Mouse (Mus musculus) neural tube, embryonic 11.5 days (tissue): ENCODE measurements around the gene Ckap2l. TPM values are rescaled to one million over a fixed set of nuclear protein-coding genes. Genes with fewer than 3 reads are reported as not detected.

Experiments used
- ATAC-seq: fragments of 200-750 bp; cut with Nextera tagmentation; 2 replicates; pipeline ENCODE4 v1.8.0; 2017; ENCODE audit warnings: moderate number of reproducible peaks, mild to moderate bottlenecking, moderate TSS enrichment, moderate library complexity; ENCODE audit not compliant: insufficient read depth, low FRiP score, low TSS enrichment
- DNase-seq: peaks from one replicate; pipeline ENCODE4 v3.0.0-alpha.2; 2015; ENCODE audit warnings: low spot score
- H3K27ac ChIP-seq: fragments of 300-500 bp; sonication (generic); 2 replicates; pipeline ENCODE4 v1.5.1; 2014; ENCODE audit warnings: low read depth, mild to moderate bottlenecking, low read length
- H3K27me3 ChIP-seq: fragments of 300-500 bp; sonication (generic); 2 replicates; pipeline ENCODE4 v1.6.1; 2014; ENCODE audit warnings: mild to moderate bottlenecking, low read length, mixed read lengths; ENCODE audit not compliant: control insufficient read depth, insufficient read depth
- H3K36me3 ChIP-seq: fragments of 300-500 bp; sonication (generic); 2 replicates; pipeline ENCODE4 v1.6.1; 2014; ENCODE audit warnings: mild to moderate bottlenecking, low read length, moderate library complexity, mixed read lengths; ENCODE audit not compliant: control insufficient read depth, insufficient read depth
- H3K4me1 ChIP-seq: fragments of 300-500 bp; sonication (generic); 2 replicates; pipeline ENCODE4 v1.6.1; 2014; ENCODE audit warnings: low read length, mixed read lengths; ENCODE audit not compliant: control insufficient read depth, insufficient read depth
- H3K4me2 ChIP-seq: fragments of 300-500 bp; sonication (generic); 2 replicates; pipeline ENCODE4 v1.6.1; 2014; ENCODE audit warnings: low read depth, mild to moderate bottlenecking, moderate library complexity
- H3K4me3 ChIP-seq: fragments of 300-500 bp; sonication (generic); 2 replicates; pipeline ENCODE4 v1.5.1; 2014; ENCODE audit warnings: low read depth, low read length
- H3K9ac ChIP-seq: fragments of 300-500 bp; sonication (generic); 2 replicates; pipeline ENCODE4 v1.6.1; 2014; ENCODE audit warnings: mild to moderate bottlenecking, low read length
- H3K9me3 ChIP-seq: fragments of 300-500 bp; sonication (generic); 2 replicates; pipeline ENCODE4 v1.6.1; 2016; ENCODE audit warnings: low read length; ENCODE audit not compliant: control insufficient read depth
- WGBS: fragments of 180-500 bp; shearing (Covaris S2); extraction: QIAGEN DNeasy Blood & Tissue Kit; methylation state at CpG from one replicate; pipeline ENCODE4 v1.1.7; 2014; 5-methylcytosine and 5-hydroxymethylcytosine counted together
- polyA plus RNA-seq: library from polyadenylated mRNA; unstranded; fragments of >200 nt; fragmentation: Nextera tagmentation; extraction: Ambion mirVana; gene quantifications from 2 replicates; pipeline ENCODE4 v1.2.1, GENCODE M21; 2014

Gene Ckap2l
- polyA plus RNA-seq, 1 experiment from 2014 or later, result 74.6 TPM

DNA sequence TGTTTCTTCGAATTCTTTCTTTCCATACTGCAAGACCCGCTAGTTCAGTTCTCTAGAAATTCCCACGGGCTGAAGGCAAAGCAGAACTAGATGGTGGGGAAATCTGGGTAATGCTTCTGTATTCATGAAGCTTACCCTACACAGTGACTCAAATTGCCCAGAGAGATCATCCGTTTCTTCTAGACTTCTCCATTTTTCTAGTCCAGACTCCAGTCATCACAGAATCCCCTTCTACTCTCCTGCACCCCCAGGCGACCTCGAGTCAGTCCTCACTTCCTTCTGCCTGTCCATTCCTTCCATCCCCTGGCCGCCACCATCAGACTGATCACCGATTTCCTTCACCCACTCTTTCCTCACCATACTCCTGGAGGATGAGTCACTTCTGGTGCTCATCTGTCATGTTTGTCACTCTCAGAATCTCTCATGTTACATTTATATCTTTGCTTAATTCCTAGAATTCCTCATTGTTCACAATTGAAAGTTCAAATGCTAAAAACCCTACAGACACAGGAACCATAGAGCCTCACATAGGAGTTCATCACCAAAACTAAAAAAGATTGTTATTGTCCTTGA, 23.1 kb upstream of the Ckap2l start:
- H3K36me3 ChIP-seq, result no peaks in the 10 kb centered on the region
- H3K27ac ChIP-seq, result no peak overlapping the region
- no peak overlapping the region for H3K4me2 ChIP-seq
- H3K27me3 ChIP-seq, result no peaks in the 10 kb centered on the region
- H3K4me3 ChIP-seq, result no peak overlapping the region
- H3K9me3 ChIP-seq, result no peaks in the 10 kb centered on the region
- 81% methylated on average over 8 of the region's 8 CpGs for WGBS
- H3K4me1 ChIP-seq, result no peaks in the 10 kb centered on the region
- no peak overlapping the region for H3K9ac ChIP-seq
- DNase-seq (no peak), ATAC-seq (no peak)

- DNase-seq, result no peak
- no peak for ATAC-seq
- Histone ChIP-seq H3K9me3 (no peaks in the 10 kb centered on the region), H3K4me2 (no peak overlapping the region), H3K27me3 (no peaks in the 10 kb centered on the region), H3K9ac (no peak overlapping the region), H3K36me3 (no peaks in the 10 kb centered on the region), H3K4me1 (no peaks in the 10 kb centered on the region), H3K4me3 (no peak overlapping the region), H3K27ac (no peak overlapping the region)
- 81% methylated on average over 4 of the region's 4 CpGs for WGBS
These were observed 18.8 kb upstream of the Ckap2l start for GRCm38 (mm10) chr2:129315831-129316230.

- DNase-seq, result no peak
- 85% methylated on average over 6 of the region's 6 CpGs for WGBS
- Histone ChIP-seq H3K27me3 (no peaks in the 10 kb centered on the region), H3K36me3 (no peaks in the 10 kb centered on the region), H3K4me1 (no peaks in the 10 kb centered on the region), H3K4me3 (no peak overlapping the region), H3K9me3 (no peaks in the 10 kb centered on the region), H3K9ac (no peak overlapping the region), H3K27ac (no peak overlapping the region), H3K4me2 (no peak overlapping the region)
- no peak for ATAC-seq
These were observed 17.9 kb upstream of the Ckap2l start for GRCm38 (mm10) chr2:129314880-129315279.

- H3K27me3 ChIP-seq, result no peaks in the 10 kb centered on the region
- no peaks in the 10 kb centered on the region for H3K9me3 ChIP-seq
- H3K27ac ChIP-seq, result no peak overlapping the region
- DNase-seq, result no peak
- H3K4me1 ChIP-seq, result no peaks in the 10 kb centered on the region
- no peaks in the 10 kb centered on the region for H3K36me3 ChIP-seq
- no peak overlapping the region for H3K9ac ChIP-seq
- H3K4me3 ChIP-seq, result no peak overlapping the region
- H3K4me2 ChIP-seq, result no peak overlapping the region
- ATAC-seq, result no peak
- 81% methylated on average over 1 of the region's 1 CpGs for WGBS
These were observed 16.9 kb upstream of the Ckap2l start for GRCm38 (mm10) chr2:129313934-129314333.

- Histone ChIP-seq H3K27me3 (no peaks in the 10 kb centered on the region), H3K9me3 (no peaks in the 10 kb centered on the region), H3K9ac (no peak within 1 kb of the TSS), H3K4me2 (no peak within 1 kb of the TSS), H3K27ac (no peak within 1 kb of the TSS), H3K4me3 (no peak within 1 kb of the TSS), H3K36me3 (no peaks in the 10 kb centered on the region), H3K4me1 (no peaks in the 10 kb centered on the region)
- ATAC-seq, result no peak
- DNase-seq, result no peak
- 85% methylated on average over 7 of the region's 7 CpGs for WGBS
These were observed 12.8 kb upstream of the Ckap2l start, which contains the start of gene Il1a for GRCm38 (mm10) chr2:129309836-129310235. Gene Il1a, minus strand, starts transcription at chr2:129309972.

- WGBS, result 75% methylated on average over 4 of the region's 4 CpGs
- Histone ChIP-seq H3K4me3 (no peak overlapping the region), H3K4me1 (no peaks in the 10 kb centered on the region), H3K9ac (no peak overlapping the region), H3K36me3 (no peaks in the 10 kb centered on the region), H3K4me2 (no peak overlapping the region), H3K27ac (no peak overlapping the region), H3K27me3 (no peaks in the 10 kb centered on the region), H3K9me3 (no peaks in the 10 kb centered on the region)
- DNase-seq, result no peak
- ATAC-seq, result no peak
These were observed 9.0 kb upstream of the Ckap2l start for GRCm38 (mm10) chr2:129306020-129306419.

DNA sequence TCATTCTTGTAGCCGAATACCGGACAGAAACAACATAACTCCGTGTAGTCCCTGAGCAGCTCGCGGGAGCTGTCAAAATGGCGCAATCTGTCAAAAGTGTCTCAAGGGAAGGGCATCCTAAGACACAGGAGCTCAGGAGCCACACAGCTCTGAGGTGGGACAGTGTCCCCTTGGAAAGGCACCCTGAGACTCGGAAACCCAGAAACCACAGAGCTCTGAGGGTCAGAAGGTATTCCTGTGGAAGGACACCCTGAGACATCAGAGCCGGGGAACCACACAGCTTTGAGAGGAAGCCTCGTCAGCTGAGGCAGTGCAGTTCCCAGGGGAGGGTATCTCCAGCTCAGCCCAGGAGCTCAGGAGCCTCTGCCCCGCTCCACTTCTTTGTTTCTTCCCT, 574 bp upstream of the Ckap2l start:
- H3K4me3 ChIP-seq, result peak overlapping the region; percentile 60
- H3K36me3 ChIP-seq, result no peaks in the 10 kb centered on the region
- no peaks in the 10 kb centered on the region for H3K27me3 ChIP-seq
- peak overlapping the region; percentile 84 for H3K4me2 ChIP-seq
- H3K4me1 ChIP-seq, result peaks cover 7% of the 10 kb centered on the region; the same call in 1 of the 2 replicates
- ATAC-seq (peak; percentile 62), DNase-seq (peak; percentile 74)
- 4% methylated on average over 10 of the region's 10 CpGs for WGBS
- H3K27ac ChIP-seq, result peak overlapping the region; percentile 91
- peak overlapping the region; percentile 77 for H3K9ac ChIP-seq
- no peaks in the 10 kb centered on the region for H3K9me3 ChIP-seq

GRCm38 (mm10) chr2:129296086-129296485, 926 bp downstream of the Ckap2l start:
- Histone ChIP-seq H3K4me2 (peak overlapping the region; percentile 61), H3K9me3 (no peaks in the 10 kb centered on the region), H3K4me1 (peaks cover 7% of the 10 kb centered on the region; the same call in 1 of the 2 replicates), H3K36me3 (no peaks in the 10 kb centered on the region; the same call in 1 of the 2 replicates), H3K4me3 (peak overlapping the region; percentile 60), H3K9ac (peak overlapping the region; percentile 54), H3K27ac (no peak overlapping the region), H3K27me3 (no peaks in the 10 kb centered on the region)
- DNase-seq (no peak), ATAC-seq (no peak)
- 68% methylated on average over 5 of the region's 5 CpGs for WGBS

DNA sequence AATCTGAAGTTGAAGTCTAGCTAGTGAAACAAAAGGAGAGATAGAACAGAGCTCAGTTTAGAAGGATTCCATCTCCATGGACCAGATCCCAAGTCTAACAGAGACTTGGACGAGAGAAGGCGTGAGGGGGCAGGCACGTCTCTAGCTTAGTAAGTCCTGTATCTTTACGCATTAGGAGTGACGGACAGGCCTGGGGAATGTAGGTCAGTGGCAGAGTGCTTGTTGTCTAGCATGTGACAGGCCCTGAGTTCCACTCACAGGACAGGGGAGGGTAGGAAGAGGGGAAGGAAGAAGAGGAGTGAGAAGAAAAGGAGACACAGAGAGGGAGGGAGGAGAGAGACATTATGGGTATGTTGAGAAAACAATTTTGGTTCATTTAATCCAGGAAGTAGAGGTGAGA, 1.9 kb downstream of the Ckap2l start:
- Histone ChIP-seq H3K27me3 (no peaks in the 10 kb centered on the region), H3K27ac (no peak overlapping the region), H3K4me3 (no peak overlapping the region), H3K9ac (no peak overlapping the region), H3K36me3 (no peaks in the 10 kb centered on the region; the same call in 1 of the 2 replicates), H3K4me2 (peak overlapping the region; percentile 61; the same call in 1 of the 2 replicates), H3K9me3 (no peaks in the 10 kb centered on the region), H3K4me1 (peaks cover 7% of the 10 kb centered on the region; the same call in 1 of the 2 replicates)
- DNase-seq, result no peak
- no peak for ATAC-seq
- 96% methylated on average over 5 of the region's 5 CpGs for WGBS
